Mouse (Mus musculus) forebrain, postnatal 0 days (tissue): ENCODE measurements at regions not wholly inside any gene's neighbourhood (a gene's known extent, or its start where the extent isn't known, plus 50 kb on each side); places are given as distances from the start of the nearest gene placed in this dataset.
A peak's percentile ranks its signal among the peaks of the same experiment; 100 is the strongest.

Experiments
- ATAC-seq: fragments of 200-750 bp; cut with Nextera tagmentation; 2 replicates; pipeline ENCODE4 v1.8.0; 2017; ENCODE audit warnings: mild to moderate bottlenecking, moderate library complexity
- DNase-seq: peaks from one replicate; pipeline ENCODE4 v3.0.0-alpha.2; 2015
- H3K27ac ChIP-seq: fragments of 300-500 bp; sonication (generic); 2 replicates; pipeline ENCODE4 v1.5.1; 2014; ENCODE audit warnings: low read depth, mild to moderate bottlenecking, antibody characterized with exemption, low read length, moderate library complexity, mixed read lengths
- H3K27me3 ChIP-seq: fragments of 300-500 bp; sonication (generic); 2 replicates; pipeline ENCODE4 v1.6.1; 2014; ENCODE audit warnings: mild to moderate bottlenecking, low read length, mixed read lengths; ENCODE audit not compliant: insufficient read depth
- H3K36me3 ChIP-seq: fragments of 300-500 bp; sonication (generic); 2 replicates; pipeline ENCODE4 v1.6.1; 2014; ENCODE audit warnings: mild to moderate bottlenecking, moderate library complexity; ENCODE audit not compliant: insufficient read depth
- H3K4me1 ChIP-seq: fragments of 300-500 bp; sonication (generic); 2 replicates; pipeline ENCODE4 v1.6.1; 2014; ENCODE audit warnings: antibody characterized with exemption; ENCODE audit not compliant: insufficient read depth
- H3K4me2 ChIP-seq: fragments of 300-500 bp; sonication (generic); 2 replicates; pipeline ENCODE4 v1.6.1; 2014; ENCODE audit warnings: low read depth, mild to moderate bottlenecking, moderate library complexity
- H3K4me3 ChIP-seq: fragments of 300-500 bp; sonication (generic); 2 replicates; pipeline ENCODE4 v1.5.1; 2014; ENCODE audit warnings: low read depth, low read length, mixed read lengths
- H3K9ac ChIP-seq: fragments of 300-500 bp; sonication (generic); 2 replicates; pipeline ENCODE4 v1.6.1; 2014; ENCODE audit warnings: mild to moderate bottlenecking
- H3K9me3 ChIP-seq: fragments of 300-500 bp; sonication (generic); 2 replicates; pipeline ENCODE4 v1.6.1; 2016; ENCODE audit warnings: low read length
- CTCF ChIP-seq: sonication (generic); IDR thresholded peaks from 2 replicates; pipeline ENCODE4 v1.5.1; 2016; ENCODE audit warnings: antibody characterized with exemption, control low read depth, low read depth
- WGBS: fragments of 180-500 bp; shearing (Covaris S2); extraction: QIAGEN DNeasy Blood & Tissue Kit; methylation state at CpG from one replicate; pipeline ENCODE4 v1.1.7; 2014; 5-methylcytosine and 5-hydroxymethylcytosine counted together

GRCm38 (mm10) chr1:28144824-28145223 is 635.2 kb downstream of the Gm597 start:
- Histone ChIP-seq H3K9ac (no peak overlapping the region), H3K36me3 (no peaks in the 10 kb centered on the region), H3K4me2 (no peak overlapping the region), H3K27ac (no peak overlapping the region), H3K27me3 (no peaks in the 10 kb centered on the region), H3K9me3 (no peaks in the 10 kb centered on the region), H3K4me1 (0 out of 2 replicates have a peak, but pooled peaks cover 5% of the 10 kb centered on the region), H3K4me3 (no peak overlapping the region)
- 20% methylated on average over 4 of the region's 4 CpGs for WGBS
- DNase-seq (peak; percentile 7), ATAC-seq (no peak)
- TF ChIP-seq CTCF, result no peak

GRCm38 (mm10) chr1:28102021-28102526 is 678.0 kb downstream of the Gm597 start:
- Histone ChIP-seq H3K9ac (no peak overlapping the region), H3K4me1 (no peaks in the 10 kb centered on the region), H3K4me3 (no peak overlapping the region), H3K4me2 (no peak overlapping the region), H3K27ac (no peak overlapping the region), H3K36me3 (no peaks in the 10 kb centered on the region), H3K27me3 (no peaks in the 10 kb centered on the region), H3K9me3 (no peaks in the 10 kb centered on the region)
- TF ChIP-seq CTCF, result no peak
- WGBS, result 87% methylated on average over 2 of the region's 2 CpGs
- DNase-seq, result no peak
- no peak for ATAC-seq

- Histone ChIP-seq H3K27me3 (no peaks in the 10 kb centered on the region), H3K4me1 (no peaks in the 10 kb centered on the region), H3K9me3 (no peaks in the 10 kb centered on the region), H3K27ac (no peak overlapping the region), H3K9ac (no peak overlapping the region), H3K36me3 (no peaks in the 10 kb centered on the region), H3K4me2 (no peak overlapping the region), H3K4me3 (no peak overlapping the region)
- 47% methylated on average over 3 of the region's 3 CpGs for WGBS
- ATAC-seq (no peak), DNase-seq (no peak)
- TF ChIP-seq CTCF, result no peak
Measured at GRCm38 (mm10) chr1:28084456-28084855, 695.6 kb downstream of the Gm597 start.

DNA sequence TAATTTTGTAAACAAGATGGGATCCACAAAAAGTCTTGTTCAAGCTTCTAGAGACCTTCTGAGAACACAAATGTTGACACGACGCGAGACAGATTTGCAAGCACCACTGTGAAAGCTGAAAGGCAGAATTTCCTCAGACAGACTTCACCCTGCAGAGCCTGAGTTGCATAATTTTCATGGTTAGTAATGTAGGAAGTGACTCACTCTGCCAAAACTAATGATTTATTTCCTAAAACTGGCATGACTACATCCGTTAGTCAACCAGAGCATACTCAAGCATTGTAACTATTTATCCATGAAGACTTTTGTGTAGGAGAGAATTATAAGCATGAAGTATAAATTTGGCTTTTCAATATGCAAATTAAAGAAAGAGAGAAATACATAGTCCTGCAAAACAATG is 726.1 kb downstream of the Gm597 start:
- no peaks in the 10 kb centered on the region for H3K27me3 ChIP-seq
- no peak overlapping the region for H3K4me3 ChIP-seq
- WGBS, result 71% methylated on average over 4 of the region's 4 CpGs
- H3K27ac ChIP-seq, result no peak overlapping the region
- H3K36me3 ChIP-seq, result no peaks in the 10 kb centered on the region
- no peaks in the 10 kb centered on the region for H3K9me3 ChIP-seq
- no peak overlapping the region for H3K4me2 ChIP-seq
- TF ChIP-seq CTCF, result no peak
- no peaks in the 10 kb centered on the region for H3K4me1 ChIP-seq
- no peak for ATAC-seq
- H3K9ac ChIP-seq, result no peak overlapping the region
- no peak for DNase-seq

- Histone ChIP-seq H3K4me2 (no peak overlapping the region), H3K27ac (no peak overlapping the region), H3K36me3 (no peaks in the 10 kb centered on the region), H3K4me1 (no peaks in the 10 kb centered on the region), H3K4me3 (no peak overlapping the region), H3K27me3 (no peaks in the 10 kb centered on the region), H3K9ac (no peak overlapping the region), H3K9me3 (no peaks in the 10 kb centered on the region)
- WGBS, result 47% methylated on average over 2 of the region's 2 CpGs
- TF ChIP-seq CTCF, result no peak
- ATAC-seq, result no peak
- no peak for DNase-seq
Measured at GRCm38 (mm10) chr1:28047964-28048363, 732.1 kb downstream of the Gm597 start.

GRCm38 (mm10) chr1:28047379-28047778 is 732.7 kb downstream of the Gm597 start:
- Histone ChIP-seq H3K27ac (no peak overlapping the region), H3K9ac (no peak overlapping the region), H3K36me3 (no peaks in the 10 kb centered on the region), H3K9me3 (no peaks in the 10 kb centered on the region), H3K4me2 (no peak overlapping the region), H3K4me3 (no peak overlapping the region), H3K27me3 (no peaks in the 10 kb centered on the region), H3K4me1 (no peaks in the 10 kb centered on the region)
- DNase-seq (peak; percentile 24), ATAC-seq (no peak; the same call in 1 of the 2 replicates)
- no peak for TF ChIP-seq CTCF

- 69% methylated on average over 1 of the region's 1 CpGs for WGBS
- H3K27ac ChIP-seq, result no peak overlapping the region
- H3K36me3 ChIP-seq, result no peaks in the 10 kb centered on the region
- no peak for DNase-seq
- H3K4me2 ChIP-seq, result no peak overlapping the region
- H3K9me3 ChIP-seq, result no peaks in the 10 kb centered on the region
- no peak for ATAC-seq
- H3K4me1 ChIP-seq, result no peaks in the 10 kb centered on the region
- no peak overlapping the region for H3K4me3 ChIP-seq
- H3K27me3 ChIP-seq, result no peaks in the 10 kb centered on the region
- TF ChIP-seq CTCF, result no peak
- H3K9ac ChIP-seq, result no peak overlapping the region
Measured at GRCm38 (mm10) chr1:28045695-28046094, 734.4 kb downstream of the Gm597 start.

- H3K27me3 ChIP-seq, result no peaks in the 10 kb centered on the region
- no peak overlapping the region for H3K27ac ChIP-seq
- no peaks in the 10 kb centered on the region for H3K36me3 ChIP-seq
- no peak overlapping the region for H3K4me2 ChIP-seq
- TF ChIP-seq CTCF, result no peak
- 64% methylated on average over 2 of the region's 2 CpGs for WGBS
- peak; percentile 7 for DNase-seq
- peak; percentile 43 for ATAC-seq
- no peak overlapping the region for H3K4me3 ChIP-seq
- H3K4me1 ChIP-seq, result no peaks in the 10 kb centered on the region
- no peak overlapping the region for H3K9ac ChIP-seq
- H3K9me3 ChIP-seq, result no peaks in the 10 kb centered on the region
Measured at GRCm38 (mm10) chr1:28025720-28026119, 754.3 kb downstream of the Gm597 start.
